Mouse (Mus musculus): Measurements from ENCODE around the gene Alg9.

Gene Alg9

GRCm38 (mm10) chr9:50855133-50855766, 80.4 kb downstream of the Alg9 start:
- no peak for DNase-seq

DNA sequence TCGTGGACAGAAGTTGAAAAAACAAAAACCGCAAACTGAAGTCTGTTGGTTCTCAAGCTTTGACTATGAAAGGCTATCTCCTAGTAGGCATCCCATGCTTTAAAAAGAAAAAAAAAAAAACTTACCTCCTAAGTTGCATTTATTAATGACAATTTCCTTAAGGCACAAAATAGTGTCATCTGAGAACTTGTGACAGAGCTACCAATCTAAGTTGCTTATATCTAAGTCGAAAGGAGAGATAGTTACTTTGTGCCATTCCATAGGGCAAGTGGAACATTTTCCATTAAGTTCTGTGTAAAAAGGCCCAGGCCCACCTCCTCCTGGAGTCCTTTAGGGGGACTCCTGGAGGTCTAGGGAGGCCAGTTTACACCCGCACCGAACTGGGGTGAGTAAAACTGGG, 81.0 kb downstream of the Alg9 start:
- DNase-seq, result no peak

DNA sequence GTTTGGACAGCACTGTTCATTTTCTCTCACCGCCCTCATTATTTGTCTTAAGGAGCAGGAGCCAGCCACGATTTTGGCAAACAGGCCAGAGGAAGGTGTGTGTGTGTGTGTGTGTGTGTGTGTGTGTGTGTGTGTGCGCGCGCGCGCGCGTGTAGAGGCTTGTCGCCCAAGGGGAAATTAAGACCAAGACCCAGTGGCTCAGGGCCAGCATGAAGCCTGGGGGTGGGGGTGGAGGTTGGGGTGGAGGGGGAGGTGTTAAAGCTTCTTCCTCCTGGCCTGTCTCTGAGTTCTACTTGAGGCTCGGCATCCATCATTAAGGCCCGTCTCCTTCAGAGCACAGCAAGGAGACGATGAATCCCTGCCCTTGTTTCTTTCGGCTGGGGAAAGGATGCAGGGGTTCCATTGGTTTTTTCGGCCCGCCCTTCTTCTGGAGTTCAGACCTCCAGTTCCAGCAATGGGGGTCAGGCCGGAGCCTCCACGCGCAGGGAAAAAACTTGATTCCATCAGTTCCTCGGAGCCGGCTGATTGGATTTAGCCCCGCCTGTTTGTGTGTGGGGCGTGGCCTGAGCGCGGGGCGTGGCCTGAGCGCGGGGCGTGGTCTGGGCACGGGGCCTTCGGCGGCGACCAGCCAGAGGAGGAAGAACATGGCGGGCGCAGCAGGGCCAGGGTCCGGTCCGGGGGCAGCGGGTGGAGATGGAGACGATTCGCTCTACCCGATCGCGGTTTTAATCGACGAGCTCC, 81.7 kb downstream of the Alg9 start:
- DNase-seq, result peak; percentile 91 to 93

- peak in 1 of 2 experiments; percentile 62 for DNase-seq
Observed at GRCm38 (mm10) chr9:50857082-50857641, 82.3 kb downstream of the Alg9 start.

DNA sequence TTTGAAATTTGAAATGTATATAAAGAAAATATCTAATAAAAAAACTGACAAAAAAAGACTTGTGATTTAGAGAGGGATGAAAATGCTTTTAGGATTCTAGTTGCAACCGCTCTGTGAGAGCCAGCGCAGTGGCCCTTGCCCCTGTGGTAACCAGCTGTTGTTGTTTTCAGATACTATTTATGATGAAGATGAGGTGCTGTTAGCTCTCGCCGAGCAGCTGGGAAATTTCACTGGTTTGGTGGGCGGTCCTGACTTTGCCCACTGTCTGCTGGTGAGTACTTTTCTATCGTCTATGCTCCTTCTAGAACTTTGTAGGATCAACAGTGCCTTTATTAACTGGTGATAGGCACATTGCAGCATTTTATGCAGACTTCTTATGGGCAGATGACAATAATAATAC, 83.9 kb downstream of the Alg9 start:
- no peak for DNase-seq

DNA sequence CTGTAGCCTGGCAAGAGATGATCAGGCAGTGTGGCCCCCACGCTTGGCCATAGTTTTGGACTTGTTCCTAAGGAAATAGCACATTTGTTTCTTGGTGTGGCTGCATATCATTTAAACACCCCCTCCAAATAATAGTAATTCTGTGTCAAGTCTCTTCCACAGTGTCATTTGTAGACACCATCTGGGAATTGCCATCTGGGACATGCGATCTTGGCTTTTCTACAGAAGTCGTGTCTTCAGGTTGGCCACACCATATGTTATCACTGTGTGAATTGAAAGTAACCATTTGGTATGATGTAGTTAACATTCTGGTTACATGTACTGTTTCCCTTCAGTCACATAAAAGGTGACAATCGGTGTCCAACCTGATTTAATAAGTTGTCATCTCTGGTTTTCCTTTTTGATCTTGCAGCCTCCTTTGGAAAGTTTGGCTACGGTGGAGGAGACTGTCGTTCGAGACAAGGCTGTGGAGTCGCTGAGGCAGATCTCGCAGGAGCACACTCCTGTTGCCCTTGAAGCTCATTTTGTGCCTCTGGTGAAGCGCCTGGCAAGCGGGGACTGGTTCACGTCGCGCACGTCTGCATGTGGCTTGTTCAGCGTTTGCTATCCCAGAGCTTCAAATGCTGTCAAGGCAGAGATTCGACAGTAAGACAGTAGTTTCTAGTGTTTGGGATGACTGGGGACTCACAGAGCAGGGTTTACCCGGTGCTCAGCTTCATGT, 86.5 kb downstream of the Alg9 start:
- peak; percentile 77 to 84 for DNase-seq

GRCm38 (mm10) chr9:50863824-50864223, 89.0 kb downstream of the Alg9 start:
- no peak for DNase-seq

DNA sequence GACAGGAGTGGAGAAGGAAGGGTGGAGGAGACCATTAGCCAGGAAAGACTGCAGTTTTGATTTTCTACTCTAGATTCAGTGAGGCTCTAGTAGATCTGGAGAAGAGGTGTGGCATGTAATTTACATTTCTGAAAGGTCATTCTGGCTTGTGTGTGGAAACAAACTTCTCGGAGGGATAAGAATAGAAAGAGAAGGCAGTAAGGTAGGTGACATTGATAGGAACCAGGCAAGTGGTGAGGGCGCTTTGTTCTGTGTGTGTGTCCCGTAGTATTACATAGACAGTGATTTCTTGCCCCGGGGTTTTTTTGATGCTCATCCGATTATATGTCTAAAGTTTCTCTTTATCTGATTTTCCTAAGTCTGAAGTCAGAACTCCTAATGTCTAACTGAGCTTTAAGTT, 90.1 kb downstream of the Alg9 start:
- no peak for DNase-seq

DNA sequence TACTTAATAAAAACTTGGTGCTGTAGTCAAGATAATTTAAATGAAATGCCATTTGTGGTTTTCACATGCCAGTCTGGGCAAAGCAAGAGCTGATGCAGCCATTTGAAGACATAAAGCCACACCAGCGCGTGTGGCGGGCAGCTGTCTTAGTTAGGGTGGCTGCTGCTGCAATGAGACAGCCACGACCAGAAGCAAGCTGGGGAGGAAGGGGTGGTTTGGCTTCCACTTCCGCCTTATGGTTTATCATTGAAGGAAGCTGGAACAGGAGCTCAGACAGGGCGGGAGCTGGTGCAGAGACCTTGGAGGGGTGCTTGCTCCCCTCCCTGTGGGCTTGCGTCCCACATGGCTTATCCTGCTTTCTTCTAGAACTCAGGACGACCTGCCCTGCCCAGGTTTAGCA, 91.0 kb downstream of the Alg9 start:
- DNase-seq, result no peak

DNA sequence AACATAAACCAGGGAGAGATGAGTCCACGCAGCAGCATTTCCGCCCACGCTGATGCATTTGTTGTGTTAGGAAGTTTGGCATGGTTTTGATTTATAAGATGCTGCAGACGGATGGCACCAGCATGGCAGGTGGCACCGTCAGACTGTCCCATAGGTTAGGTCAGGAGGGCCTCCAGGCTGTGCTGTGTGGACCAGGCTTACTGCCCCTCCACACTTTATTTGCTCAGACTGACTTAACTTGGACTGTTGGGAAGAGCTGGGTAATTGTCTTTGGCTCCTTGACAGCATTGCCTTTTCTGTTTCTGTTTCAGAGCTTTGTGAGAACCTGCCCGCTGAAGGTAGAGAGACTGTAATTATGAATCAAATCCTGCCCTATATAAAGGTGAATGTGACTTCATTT, 92.2 kb downstream of the Alg9 start:
- no peak for DNase-seq

- DNase-seq, result peak; percentile 73 to 75
Observed at GRCm38 (mm10) chr9:50868182-50868581, 93.4 kb downstream of the Alg9 start.

DNA sequence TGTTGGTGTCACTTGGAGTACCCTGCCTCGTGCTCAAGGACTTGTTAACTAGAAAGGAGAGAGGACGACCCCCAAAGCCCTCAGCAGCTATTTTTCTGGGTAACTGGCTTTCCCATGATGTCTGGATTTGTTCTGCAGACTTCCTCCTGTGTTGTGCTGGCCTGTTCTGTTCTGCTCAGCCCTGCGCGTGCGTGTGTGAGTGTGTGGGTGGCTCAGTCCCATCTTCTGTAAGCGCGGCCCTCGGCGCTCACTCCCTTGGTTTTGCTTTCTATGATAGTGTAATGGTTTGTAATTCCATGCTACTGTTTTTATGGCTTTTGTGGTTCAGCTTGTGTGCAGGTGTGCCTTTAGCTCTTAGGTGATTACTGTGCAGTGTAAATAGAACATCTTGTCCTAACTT, 98.4 kb downstream of the Alg9 start:
- DNase-seq, result no peak

- no peak for DNase-seq
Observed at GRCm38 (mm10) chr9:50874031-50874430, 99.2 kb downstream of the Alg9 start.

- DNase-seq, result no peak
Observed at GRCm38 (mm10) chr9:50875470-50875869, 100.7 kb downstream of the Alg9 start.

DNA sequence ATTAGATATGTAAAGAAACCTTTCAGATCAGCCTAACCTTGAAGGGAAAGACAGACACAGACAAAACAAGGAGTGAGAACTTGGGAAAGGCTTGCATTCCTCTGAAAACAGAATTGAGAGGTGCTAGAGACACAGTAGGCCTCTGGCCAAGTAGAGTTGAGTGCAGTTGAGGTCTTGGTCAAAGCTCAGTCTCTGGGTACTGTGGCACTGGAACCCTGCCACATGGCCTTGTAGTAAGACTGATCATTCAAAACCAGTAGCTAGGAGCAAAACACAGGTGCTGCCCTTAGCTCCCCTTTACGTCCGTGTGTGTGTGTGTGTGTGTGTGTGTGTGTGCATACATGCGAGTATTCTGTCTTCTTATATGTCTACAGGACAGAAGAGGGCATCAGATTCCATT, 101.5 kb downstream of the Alg9 start:
- DNase-seq, result no peak

DNA sequence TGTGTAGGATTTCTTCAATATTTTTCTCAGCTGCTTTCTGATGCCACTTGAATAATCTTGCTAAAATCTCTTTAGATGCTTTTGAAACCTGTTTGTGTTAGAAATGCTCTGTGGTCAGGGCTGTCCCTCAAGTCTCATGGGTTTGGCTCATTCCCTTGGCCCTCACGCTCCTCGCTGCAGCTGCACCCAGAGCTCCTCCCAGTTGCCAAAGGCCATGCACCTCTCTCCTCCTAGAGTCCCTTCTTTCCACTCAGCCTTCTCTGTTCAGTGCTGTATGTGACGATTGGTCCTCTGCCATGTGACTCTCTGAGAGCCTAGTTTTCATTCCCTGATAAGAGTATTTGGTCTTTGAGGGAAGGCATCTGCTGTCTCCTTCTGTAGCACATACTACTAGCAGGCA, 102.6 kb downstream of the Alg9 start:
- DNase-seq, result no peak

DNA sequence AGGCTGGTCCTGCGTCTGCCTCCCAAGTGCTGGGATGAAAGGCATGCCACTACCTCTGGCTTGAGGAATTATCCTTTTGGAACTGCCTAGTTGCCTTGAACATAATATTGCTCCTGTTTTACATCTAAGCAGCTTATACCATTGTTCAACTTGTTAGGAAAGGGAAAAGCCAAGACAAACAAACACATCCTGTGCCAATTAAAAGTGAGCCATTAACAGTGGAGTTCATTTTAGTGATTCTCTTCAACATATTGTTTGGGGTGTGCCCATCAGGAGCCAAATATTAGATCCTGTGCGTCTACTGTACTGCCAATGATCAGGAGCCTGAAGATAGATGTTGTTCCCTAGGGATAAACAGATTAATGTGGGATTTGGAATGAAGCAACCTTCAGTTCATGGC, 107.4 kb downstream of the Alg9 start:
- DNase-seq, result no peak

- DNase-seq, result no peak
Observed at GRCm38 (mm10) chr9:50884093-50884492, 109.3 kb downstream of the Alg9 start.

DNA sequence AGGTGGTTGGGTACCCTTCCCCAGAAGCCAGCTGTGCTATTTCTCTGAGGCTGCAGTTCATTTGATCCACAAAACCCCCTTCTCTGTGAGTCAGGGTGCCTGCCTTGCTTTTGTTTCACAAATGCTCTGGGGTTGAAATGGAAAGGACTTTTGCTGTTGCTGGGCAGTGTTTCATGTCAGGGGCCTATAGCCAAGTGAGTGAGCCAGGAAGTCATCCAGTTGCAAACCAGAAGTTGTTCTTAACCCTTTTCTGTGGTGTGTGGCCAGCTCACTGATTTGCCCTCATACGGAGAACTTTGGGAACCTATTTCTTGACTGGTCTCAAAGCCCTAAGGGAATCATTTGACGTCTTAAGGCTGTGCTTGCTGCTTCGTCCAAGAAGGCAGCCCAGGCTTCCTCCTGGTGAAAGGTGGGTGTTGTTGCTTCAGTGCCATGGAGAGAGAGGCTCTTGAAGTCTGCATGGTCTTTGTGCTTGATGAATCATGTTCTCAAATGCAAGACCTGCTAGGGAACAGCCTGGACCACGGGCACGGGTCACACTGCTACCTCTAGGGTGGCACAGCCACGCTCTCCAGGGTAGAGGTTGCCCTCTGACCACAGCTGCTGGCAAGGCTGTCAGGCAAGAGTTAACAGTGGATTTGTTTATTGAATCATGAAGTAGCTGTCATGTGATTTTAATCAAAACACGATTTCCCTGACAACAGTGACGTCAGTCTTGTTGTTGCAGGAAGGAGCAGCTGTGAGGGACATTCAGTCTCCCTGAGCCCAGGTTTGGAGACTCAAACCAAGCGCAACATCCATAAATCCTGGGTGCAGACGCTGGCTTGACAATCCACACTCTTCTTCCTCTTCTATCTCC, 110.2 kb downstream of the Alg9 start:
- DNase-seq, result no peak

- no peak for DNase-seq
Observed at GRCm38 (mm10) chr9:50885600-50885987, 110.8 kb downstream of the Alg9 start.

DNA sequence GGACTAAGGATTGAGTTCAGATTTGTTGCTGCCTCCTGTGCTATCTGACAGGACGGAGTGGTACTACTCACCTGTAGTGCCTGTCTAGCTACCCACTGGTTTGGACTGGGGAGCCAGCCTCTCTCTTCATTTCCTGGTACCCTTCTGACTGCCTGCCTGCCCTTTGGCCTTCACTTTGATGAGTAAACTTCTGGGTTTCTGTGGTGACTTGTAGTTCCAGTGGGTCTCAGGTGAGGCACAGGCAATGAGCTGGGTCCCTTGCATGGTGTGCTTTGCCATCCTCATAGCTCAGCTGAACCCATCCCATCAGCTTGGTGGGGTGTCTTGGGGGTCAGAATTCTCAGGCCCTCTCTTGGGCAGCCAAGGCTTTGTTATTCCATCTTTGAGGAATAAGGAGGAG, 112.1 kb downstream of the Alg9 start:
- DNase-seq, result no peak

DNA sequence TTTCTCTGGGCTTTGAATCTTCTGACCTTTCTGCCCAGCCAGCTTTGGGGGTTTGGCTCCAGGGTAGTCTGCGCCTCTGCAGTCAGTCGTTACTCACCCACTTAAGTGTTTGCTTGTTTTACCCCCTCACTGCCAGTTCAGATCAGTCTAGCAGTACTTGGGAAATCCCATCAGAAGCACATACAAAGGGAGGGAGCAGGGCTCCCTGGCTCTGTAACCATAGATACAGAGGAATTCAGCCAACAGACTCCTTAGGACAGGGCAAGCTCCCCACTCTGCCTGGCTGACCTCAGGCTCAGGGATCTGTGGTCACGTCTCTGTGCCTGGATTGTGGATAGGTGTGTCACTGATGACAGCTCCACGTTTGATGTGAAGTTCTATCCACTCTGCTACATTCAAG, 112.5 kb downstream of the Alg9 start:
- DNase-seq, result no peak

- no peak for DNase-seq
Observed at GRCm38 (mm10) chr9:50889211-50889610, 114.4 kb downstream of the Alg9 start.
